Mouse (Mus musculus): Measurements from ENCODE around the gene Trp53rka.

- TF ChIP-seq MAZ (IDR thresholded peaks at IDR 0.05; ENCODE audit: low read depth, low read length), result no peak
- no peak for TF ChIP-seq CTCF (IDR thresholded peaks at IDR 0.05 in 2 of 3, conservative IDR thresholded peaks at IDR 0.05 in 1 of 3; ENCODE audit: control insufficient read depth in 1 of 3, insufficient read depth in 1 of 3, low read depth in 2 of 3, low read length in 3 of 3, poor library complexity in 1 of 3, severe bottlenecking in 1 of 3)
- no peak for TF ChIP-seq POLR2A (IDR thresholded peaks at IDR 0.05; ENCODE audit: control insufficient read depth in 1 of 2, insufficient read depth in 1 of 2, low read depth in 1 of 2, low read length in 2 of 2, poor library complexity in 1 of 2)
- TF ChIP-seq ETS1 (IDR thresholded peaks at IDR 0.05; ENCODE audit: low read depth, low read length), result no peak
- no peak for TF ChIP-seq ZMIZ1 (IDR thresholded peaks at IDR 0.05; ENCODE audit: low read depth, low read length)
These were observed 21.2 kb downstream of the Trp53rka start for GRCm38 (mm10) chr2:165471943-165472342.

All from MEL (cell line).